Comparison of ENCODE assay signal across 8 mouse cellular contexts in the genomic region with DNA sequence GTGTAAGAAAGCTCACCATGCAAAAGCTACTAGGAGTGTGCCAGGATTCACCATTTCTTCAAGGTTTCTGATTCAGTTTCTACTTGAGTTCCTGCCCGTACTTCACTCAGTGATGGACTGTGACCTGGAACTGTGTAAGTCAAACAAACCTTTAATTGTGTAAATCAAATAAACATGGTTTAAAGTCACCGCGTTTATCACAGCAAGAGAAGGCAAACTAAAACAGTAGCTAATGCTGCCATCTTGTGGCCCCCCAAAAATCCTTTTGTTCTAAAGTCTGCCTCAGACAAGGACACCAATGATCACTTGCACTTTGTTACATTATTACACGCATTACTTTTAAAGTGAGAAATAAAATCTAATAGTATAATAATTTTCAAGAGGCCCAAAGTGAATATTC.
DNase-seq lines count a peak whose midpoint lies in the region; ATAC-seq lines count a peak whose summit lies in the region.

No protein-coding gene starts in this region.

- no peak overlapping the region for H3K4me3 ChIP-seq in liver, embryonic 12.5 days
- no peak overlapping the region for H3K4me3 ChIP-seq in kidney, embryonic 16.5 days (ENCODE audit: low read length)
- no peak overlapping the region for H3K4me3 ChIP-seq in stomach, embryonic 16.5 days (replicated peaks; ENCODE audit: low read length)

- no peak for ATAC-seq in liver, embryonic 12.5 days
- no peak; the same call in 1 of the 2 replicates for ATAC-seq in kidney, embryonic 16.5 days (ENCODE audit: low FRiP score, low TSS enrichment)
- ATAC-seq in stomach, embryonic 16.5 days (ENCODE audit: insufficient read depth, low FRiP score), result no peak

- WGBS in liver, embryonic 12.5 days (ENCODE audit: insufficient replicate concordance), result 20% methylated on average over 4 of the region's 4 CpGs
- WGBS in kidney, embryonic 16.5 days, result 24% methylated on average over 4 of the region's 4 CpGs
- WGBS in stomach, embryonic 16.5 days, result 24% methylated on average over 4 of the region's 4 CpGs

- no peaks in the 10 kb centered on the region for H3K9me3 ChIP-seq in liver, embryonic 12.5 days (replicated peaks)
- H3K9me3 ChIP-seq in kidney, embryonic 16.5 days (ENCODE audit: low read length), result no peaks in the 10 kb centered on the region
- no peaks in the 10 kb centered on the region for H3K9me3 ChIP-seq in stomach, embryonic 16.5 days (replicated peaks; ENCODE audit: control insufficient read depth, low read length)

- DNase-seq in liver, result peak; percentile 3
- peak; percentile 66 to 67 for DNase-seq in cerebellum, postnatal 10 days
- peak; percentile 5 to 7 for DNase-seq in frontal cortex, postnatal 25 days (ENCODE audit: low spot score in 2 of 2)
- peak; percentile 13 for DNase-seq in lung, postnatal 10 days
- DNase-seq in B cell, adult 2 months, result no peak

- H3K4me1 ChIP-seq in liver, embryonic 12.5 days, result no peaks in the 10 kb centered on the region
- H3K4me1 ChIP-seq in kidney, embryonic 16.5 days (ENCODE audit: insufficient read depth, low read length), result no peaks in the 10 kb centered on the region
- H3K4me1 ChIP-seq in stomach, embryonic 16.5 days (ENCODE audit: control insufficient read depth, insufficient read depth, low read length), result no peaks in the 10 kb centered on the region

- H3K4me2 ChIP-seq in liver, embryonic 12.5 days, result no peak overlapping the region
- H3K4me2 ChIP-seq in kidney, embryonic 16.5 days (replicated peaks; ENCODE audit: low read depth, low read length), result 0 out of 2 replicates have a peak overlapping the region, but pooled peaks have one; percentile 26
- peak overlapping the region; percentile 9; the same call in 1 of the 2 replicates for H3K4me2 ChIP-seq in stomach, embryonic 16.5 days (ENCODE audit: low read depth, low read length)

- no peak overlapping the region for H3K9ac ChIP-seq in liver, embryonic 12.5 days
- H3K9ac ChIP-seq in kidney, embryonic 16.5 days (replicated peaks; ENCODE audit: low read length), result no peak overlapping the region
- no peak overlapping the region for H3K9ac ChIP-seq in stomach, embryonic 16.5 days (ENCODE audit: low read length)

- no peaks in the 10 kb centered on the region for H3K36me3 ChIP-seq in liver, embryonic 12.5 days
- no peaks in the 10 kb centered on the region for H3K36me3 ChIP-seq in kidney, embryonic 16.5 days (ENCODE audit: insufficient read depth, low read length)
- no peaks in the 10 kb centered on the region for H3K36me3 ChIP-seq in stomach, embryonic 16.5 days (ENCODE audit: control insufficient read depth, insufficient read depth, low read length)

- H3K27ac ChIP-seq in liver, embryonic 12.5 days, result no peak overlapping the region
- no peak overlapping the region for H3K27ac ChIP-seq in kidney, embryonic 16.5 days (ENCODE audit: low read length)
- no peak overlapping the region for H3K27ac ChIP-seq in stomach, embryonic 16.5 days (ENCODE audit: low read length)

- H3K27me3 ChIP-seq in liver, embryonic 12.5 days (replicated peaks), result no peaks in the 10 kb centered on the region
- no peaks in the 10 kb centered on the region; the same call in 1 of the 2 replicates for H3K27me3 ChIP-seq in kidney, embryonic 16.5 days (ENCODE audit: insufficient read depth, low read length)
- H3K27me3 ChIP-seq in stomach, embryonic 16.5 days (ENCODE audit: control insufficient read depth, insufficient read depth, low read length), result no peaks in the 10 kb centered on the region

Comparison
In these comparisons a context has a peak if more than half of its experiments do, and no peak if none do; other contexts are left out.
1. DNase-seq: peak in liver (single experiment), cerebellum, postnatal 10 days (2 of 2), frontal cortex, postnatal 25 days (2 of 2) and lung, postnatal 10 days (single experiment); none in B cell, adult 2 months (0 of 2).